Mouse (Mus musculus): ENCODE data around the gene Rpl9-ps1.

DNA sequence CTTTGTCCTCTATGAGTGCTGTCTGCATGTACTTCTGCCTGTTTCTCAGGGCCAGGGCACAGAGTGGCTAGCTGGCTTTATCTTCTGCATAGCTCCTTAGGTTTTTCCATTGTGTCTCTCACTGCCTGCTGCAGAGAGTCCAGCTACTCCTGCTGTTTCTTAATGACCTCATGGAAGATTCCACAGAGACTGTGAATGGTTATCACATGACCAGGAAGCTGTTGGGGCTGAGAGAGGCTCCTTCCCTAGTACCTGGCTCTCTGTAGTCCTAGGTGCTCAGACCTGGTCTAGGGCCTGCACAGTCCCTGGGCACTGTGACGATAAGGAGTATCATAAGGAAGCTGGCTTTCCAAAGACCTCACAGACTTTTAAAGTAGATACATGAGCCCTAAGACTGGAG is 14.8 kb downstream of the Rpl9-ps1 start:
- no peak for TF ChIP-seq REST (IDR thresholded peaks at IDR 0.05; ENCODE audit: insufficient read depth, insufficient read length)
- TF ChIP-seq POLR2A (IDR thresholded peaks at IDR 0.05; ENCODE audit: insufficient read length, low read depth): no peak
- TF ChIP-seq MAX (IDR thresholded peaks at IDR 0.05; ENCODE audit: low read depth): no peak
- TF ChIP-seq E2F4 (IDR thresholded peaks at IDR 0.05; ENCODE audit: insufficient read depth): no peak
- no peak for TF ChIP-seq SRF (IDR thresholded peaks at IDR 0.05; ENCODE audit: control insufficient read depth, insufficient read length, low read depth)
- no peak for TF ChIP-seq POLR2AphosphoS2 (IDR thresholded peaks at IDR 0.05; ENCODE audit: insufficient read length, low read depth)
- TF ChIP-seq USF1 (IDR thresholded peaks at IDR 0.05; ENCODE audit: low read depth): peak; percentile 41
- TF ChIP-seq MYOG (IDR thresholded peaks at IDR 0.05; ENCODE audit: control insufficient read depth in 1 of 3, insufficient read depth in 1 of 3, insufficient read length in 2 of 3, low read depth in 2 of 3): no peak
- no peak for TF ChIP-seq CEBPB (IDR thresholded peaks at IDR 0.05; ENCODE audit: insufficient read depth, poor library complexity, severe bottlenecking)
- TF ChIP-seq TCF12 (IDR thresholded peaks at IDR 0.05; ENCODE audit: insufficient read depth, poor library complexity, severe bottlenecking): no peak
- TF ChIP-seq MYOD1 (IDR thresholded peaks at IDR 0.05; ENCODE audit: control insufficient read depth in 1 of 3, insufficient read length in 2 of 3, low read depth in 2 of 3): no peak
- no peak for TF ChIP-seq TCF3 (IDR thresholded peaks at IDR 0.05; ENCODE audit: insufficient read length, low read depth)
